Mouse (Mus musculus) layer of hippocampus, adult 9-11 months (tissue): Measurements from ENCODE around the gene Slc9a8.
A peak's percentile ranks its signal among the peaks of the same experiment; 100 is the strongest.

ENCODE experiments used
- DNase-seq: peaks from one replicate; pipeline ENCODE4 v3.0.0; 2022

The Slc9a8 gene

DNA sequence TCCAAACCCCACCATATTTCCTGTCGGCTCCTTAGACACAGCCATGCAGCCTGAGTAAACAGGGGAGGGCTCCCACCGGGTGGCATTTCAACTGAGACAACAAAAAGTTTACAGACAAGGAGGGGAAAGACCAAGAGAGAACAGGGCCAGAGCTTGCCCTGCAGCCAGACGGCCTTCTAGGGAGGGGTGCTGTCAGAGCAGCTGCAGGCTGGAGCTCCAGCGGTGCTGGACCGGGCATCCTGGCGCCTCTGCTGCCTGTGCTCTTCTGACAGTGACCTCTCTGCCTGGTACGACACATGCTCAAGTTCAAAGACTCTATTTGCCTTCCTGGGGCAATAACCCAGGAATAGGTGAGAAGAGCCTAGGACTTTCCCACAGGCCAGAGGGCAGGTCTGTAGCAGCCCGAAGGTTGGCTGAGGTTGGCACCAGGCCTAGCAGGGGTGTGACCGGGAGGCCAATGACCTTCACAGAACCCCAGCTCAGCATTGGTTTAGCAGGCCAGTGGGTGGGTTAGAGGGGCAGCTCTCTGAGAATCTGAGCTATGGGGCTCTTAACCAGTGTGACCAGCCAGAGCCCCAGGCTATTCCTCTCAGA is 5.4 kb upstream of the Slc9a8 start:
- no peak for DNase-seq

DNA sequence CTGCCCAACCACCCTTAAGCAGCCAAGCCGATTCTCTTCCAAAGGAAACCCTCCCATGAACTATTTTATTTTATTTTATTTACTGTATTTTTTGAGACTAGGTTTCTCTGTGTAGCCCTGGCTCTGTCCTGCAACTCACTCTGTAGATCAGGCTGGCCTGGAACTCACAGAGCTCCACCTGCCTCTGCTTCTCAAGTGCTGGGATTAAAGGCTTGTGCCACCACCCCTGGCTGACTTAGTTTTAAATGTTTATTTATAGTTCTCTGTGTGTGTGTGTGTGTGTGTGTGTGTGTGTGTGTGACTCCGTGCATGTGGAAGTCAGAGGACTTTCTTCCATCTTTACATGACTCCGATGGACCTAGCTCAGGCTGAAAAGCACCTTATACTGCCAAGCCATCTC is 4.5 kb upstream of the Slc9a8 start:
- DNase-seq: no peak

DNA sequence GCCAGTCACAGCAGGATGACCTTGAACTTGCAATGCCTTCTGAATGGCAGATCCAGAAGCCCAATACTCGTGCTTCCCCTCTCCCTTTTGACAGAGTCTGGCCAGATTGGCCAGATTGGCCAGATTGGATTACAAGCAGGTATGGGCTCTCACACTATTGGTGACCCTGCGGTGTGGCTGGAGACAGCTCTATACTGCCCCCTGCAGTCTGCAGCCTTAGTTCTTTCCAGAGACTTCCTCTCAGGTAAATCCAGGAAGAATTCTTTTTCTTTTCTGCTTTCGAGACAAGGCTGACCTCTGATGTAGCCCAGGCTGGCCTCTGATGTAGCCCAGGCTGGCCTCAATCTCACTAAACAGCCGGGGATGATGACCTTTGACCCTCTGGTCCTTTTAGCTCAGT is 3.8 kb upstream of the Slc9a8 start:
- peak; percentile 40 for DNase-seq

DNA sequence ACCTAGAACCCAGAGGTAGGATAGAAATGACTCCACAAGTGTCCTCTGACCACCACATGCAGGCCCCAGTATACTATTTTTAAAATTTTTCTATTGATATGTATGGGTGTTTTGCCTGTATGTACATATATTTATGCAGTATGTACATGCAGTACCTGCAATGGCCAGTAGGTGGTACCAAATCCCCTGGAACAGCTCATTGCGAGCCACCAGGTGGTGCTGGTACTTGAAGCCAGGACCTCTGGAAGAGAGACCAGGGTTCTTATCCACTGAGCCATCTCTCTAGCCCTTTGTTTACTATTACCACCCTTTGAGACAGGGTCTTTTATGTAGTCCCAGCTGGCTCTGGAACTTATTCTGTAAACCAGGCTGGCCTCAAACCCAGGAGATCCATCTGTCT is 2.3 kb upstream of the Slc9a8 start:
- peak; percentile 38 for DNase-seq

DNA sequence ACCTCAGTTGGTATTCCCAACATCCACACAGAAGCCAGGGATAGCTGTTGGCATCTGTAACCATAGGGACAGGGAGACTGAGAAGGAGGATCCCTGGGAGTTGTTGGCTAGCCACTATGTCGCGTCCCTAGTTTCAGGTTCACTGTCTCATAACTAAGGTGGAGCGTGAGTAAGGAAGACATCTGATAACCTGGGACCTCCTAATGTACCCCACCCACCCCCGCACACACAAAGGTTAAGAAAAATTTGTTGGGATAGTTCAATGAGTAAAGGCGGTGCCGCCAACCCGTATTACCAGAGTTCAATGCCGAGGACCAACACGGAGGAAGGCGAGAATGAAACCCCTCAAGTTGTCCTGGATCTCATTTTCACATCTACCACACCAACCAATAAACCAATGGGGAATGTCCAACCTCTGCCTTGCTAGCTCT is 686 bp upstream of the Slc9a8 start:
- DNase-seq: no peak

DNA sequence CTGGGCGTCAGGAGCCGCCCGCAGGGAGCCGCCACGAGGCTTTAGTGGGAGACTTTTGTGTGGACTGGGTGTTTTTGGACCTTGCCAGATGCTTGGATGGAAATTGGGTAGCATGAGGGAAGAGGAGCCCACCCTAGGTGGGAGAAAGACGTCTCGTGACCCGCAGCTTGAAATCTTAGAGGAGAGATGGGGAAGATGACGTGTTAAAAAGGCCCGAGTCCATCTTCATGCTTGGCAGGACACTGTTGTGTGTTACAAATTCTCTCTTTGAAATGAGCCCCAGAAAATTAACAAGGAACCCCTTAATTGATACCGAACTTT is 598 bp downstream of the Slc9a8 start:
- no peak for DNase-seq

DNA sequence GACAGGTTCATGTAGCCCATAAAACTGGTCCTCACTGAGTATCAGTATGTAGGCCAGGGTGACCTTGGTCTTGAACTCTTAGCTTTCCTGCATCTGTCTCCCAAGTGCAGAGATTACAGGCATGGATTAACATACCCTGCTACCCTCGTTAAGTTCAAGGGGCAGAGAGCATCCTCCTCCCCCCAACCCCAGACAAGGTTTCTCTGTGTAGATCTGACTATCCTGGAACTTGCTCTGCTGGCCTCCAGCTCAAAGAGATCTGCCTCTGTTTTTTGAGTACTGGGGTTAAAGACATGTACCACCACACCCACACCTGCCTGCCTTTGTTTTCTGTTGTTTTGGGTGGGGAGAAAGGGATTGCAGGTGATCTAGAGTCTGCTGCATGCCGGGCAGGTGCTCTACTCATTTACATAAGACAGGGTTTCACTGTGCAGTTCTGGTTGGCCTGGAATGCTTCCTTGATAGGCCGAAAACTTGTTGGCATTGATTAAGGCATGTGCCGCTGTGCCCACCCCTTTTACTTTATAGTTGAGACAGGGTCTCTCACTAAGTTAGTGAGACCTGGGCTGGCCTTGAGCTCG is 1.6 kb downstream of the Slc9a8 start:
- DNase-seq: no peak

DNA sequence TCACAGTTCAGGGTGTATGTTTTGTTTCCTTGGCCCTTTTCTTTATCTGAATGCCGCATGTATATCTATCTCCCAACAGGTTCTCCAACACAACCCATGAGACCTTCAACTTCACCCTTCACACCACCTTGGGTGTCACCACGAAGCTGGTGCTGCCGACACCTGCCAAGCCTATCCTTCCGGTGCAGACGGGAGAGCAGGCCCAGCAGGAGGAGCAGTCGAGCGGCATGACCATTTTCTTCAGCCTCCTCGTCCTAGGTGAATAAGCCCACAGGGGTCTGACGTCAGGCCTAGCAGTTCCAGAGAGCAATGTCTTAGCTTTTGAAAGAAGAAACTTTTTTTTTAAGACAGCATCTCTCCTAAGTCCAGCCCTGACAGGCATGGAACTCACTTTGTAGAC is 2.5 kb downstream of the Slc9a8 start:
- no peak for DNase-seq

DNA sequence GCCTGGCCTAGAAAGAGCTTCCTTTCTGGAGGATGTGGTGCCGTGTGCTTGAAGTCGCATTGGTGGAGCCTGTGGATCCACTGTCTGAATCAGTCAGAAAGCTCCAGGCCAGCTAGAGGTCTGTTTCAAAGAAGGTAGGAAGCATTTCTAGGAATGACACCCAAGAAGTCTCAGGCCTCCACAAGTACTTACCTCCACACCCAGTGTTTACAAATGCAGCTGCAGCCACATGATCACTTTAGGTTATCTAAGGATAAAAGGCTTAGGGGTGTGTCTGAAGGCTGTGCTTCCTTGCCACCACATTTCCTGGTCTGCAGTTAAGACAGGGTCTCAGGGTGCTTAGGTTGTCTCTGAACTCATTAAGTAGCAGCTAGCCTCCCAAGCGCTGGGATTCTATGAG is 3.0 kb downstream of the Slc9a8 start:
- no peak for DNase-seq

DNA sequence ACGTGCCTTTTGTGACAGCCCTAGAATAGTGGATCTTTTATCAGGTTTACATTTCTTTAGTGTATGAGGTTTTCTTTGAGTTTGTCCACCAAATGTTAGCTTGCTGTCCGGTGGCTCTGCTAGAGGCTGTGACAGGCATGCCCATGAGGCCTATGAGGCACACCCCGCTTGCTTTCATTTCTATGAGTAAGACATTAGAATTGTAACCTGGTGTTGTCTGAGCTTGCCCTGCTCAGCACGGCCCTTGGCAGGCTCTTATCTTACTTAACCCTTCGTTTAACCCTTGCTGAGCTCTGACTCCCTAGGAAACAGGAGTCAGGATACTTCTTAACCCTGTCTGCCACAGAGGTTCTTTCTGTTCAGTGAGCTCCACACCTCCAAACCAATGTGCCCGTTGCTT is 3.9 kb downstream of the Slc9a8 start:
- no peak for DNase-seq

DNA sequence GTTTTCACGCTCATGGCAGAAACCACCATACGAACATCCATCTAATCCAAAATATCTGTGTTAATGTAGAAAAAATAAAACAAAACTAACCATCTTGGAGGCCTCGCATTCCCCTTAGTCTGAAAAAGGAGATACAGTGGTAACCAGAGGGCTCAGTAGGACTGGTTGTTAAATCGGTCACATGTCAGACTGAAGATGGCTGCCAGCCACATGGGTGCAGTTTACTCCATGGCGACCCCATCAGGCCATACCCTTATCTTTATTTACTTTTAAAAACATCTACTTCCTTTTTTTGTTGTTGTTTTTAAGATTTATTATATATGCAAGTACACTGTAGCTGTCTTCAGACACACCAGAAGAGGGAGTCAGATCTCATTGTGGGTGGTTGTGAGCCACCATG is 8.1 kb downstream of the Slc9a8 start:
- DNase-seq: no peak

DNA sequence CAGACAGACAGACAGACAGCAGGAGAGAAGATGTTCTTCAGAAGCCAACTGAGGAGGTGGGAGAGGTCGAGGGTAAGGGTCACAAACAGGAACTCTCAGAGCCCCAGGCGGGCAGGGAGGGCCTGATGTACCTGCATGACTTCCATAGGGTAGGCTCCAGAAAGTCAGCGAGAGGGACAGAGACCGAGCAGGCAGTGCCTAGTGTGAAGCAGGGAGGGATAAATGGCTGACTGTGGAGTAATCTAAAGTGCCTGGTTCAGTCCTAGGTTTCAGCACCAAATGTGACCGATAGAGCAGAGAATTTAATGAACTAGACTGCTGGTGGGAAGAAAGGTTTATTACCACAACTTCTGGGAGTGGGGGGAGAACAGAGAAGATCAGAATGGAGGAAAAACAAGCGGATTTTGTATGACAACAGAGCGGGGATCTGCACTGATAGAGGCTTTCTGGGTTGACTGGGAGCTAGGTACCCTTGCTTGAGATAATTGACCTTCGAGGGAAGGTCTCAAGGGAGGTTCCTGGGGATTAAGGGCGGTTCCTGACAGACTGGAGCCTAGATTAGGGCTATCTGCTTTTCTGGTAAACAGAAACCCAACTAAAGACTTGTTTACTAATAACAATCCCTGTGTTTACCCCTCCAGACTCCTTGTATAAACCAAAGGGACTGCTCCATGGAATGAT is 9.4 kb downstream of the Slc9a8 start:
- no peak for DNase-seq

DNA sequence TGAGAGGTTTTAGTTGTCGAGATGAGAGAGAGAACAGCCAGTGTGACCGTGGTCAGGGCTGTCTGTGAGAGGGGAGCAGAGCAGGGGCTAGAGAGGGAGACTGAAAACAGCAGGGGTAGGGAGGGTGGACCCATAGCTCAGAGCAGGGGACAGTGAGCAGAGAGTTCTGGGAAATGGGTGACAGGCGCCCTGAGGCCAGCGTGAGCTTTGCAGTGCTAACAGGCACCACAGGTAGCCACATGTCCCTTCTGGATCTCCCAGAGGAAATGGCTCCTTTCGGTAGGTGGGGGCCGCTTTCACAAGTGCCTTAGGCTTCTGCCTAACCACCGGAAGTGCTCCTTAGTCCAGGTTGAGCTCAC is 9.9 kb downstream of the Slc9a8 start:
- DNase-seq: no peak

DNA sequence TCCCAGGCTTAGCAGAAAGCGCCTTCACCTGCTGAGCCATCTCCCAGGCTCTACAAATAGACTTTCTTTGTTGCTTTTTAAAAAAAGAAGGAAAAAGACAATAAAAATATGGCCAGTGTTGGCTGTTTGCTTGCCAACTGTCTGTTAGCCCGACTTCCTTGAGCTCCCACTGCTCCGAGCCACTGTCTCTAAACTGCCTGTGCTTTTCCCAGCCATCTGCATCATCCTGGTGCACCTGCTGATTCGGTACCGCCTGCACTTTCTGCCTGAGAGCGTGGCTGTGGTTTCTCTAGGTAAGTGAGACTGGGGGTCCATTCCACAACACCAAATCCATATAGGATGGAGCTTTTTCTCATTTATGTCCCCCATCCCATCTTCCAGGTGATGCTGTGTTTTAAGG is 13.1 kb downstream of the Slc9a8 start:
- no peak for DNase-seq

DNA sequence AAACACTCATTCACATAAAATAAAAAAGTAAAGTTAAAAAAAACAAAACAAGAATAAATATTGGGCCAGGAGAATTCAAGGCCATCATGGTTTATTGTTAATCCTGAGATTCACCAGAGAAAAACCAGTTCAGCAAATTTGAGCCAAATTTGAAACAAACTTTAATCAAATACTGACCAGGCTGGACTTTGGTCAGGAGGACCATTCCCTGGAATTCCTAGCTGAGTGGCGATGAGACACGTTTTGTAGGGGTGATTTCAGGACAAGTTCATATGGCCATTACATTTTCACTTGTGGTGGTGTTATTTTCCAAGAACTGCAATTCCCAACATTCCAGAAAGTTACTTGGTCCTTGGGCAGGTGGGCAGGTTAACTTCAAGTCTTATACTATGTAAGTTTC is 14.1 kb downstream of the Slc9a8 start:
- DNase-seq: no peak

DNA sequence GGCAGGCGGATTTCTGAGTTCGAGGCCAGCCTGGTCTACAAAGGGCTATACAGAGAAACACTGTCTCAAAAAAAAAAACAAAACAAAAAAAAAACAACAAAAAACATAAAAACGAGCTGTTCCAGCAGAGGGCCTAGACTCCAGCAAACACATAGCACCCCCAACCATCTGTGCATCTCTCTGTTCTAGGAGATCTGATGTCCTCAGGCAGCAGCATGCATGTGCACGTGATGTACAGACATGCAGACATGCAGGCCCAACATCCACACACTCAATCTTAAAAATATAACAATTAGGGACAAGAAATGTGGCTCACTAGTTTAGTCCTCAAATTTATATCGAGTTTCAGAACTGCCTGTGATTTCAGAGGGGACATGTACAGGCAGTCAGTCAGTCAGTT is 14.9 kb downstream of the Slc9a8 start:
- DNase-seq: peak; percentile 83

DNA sequence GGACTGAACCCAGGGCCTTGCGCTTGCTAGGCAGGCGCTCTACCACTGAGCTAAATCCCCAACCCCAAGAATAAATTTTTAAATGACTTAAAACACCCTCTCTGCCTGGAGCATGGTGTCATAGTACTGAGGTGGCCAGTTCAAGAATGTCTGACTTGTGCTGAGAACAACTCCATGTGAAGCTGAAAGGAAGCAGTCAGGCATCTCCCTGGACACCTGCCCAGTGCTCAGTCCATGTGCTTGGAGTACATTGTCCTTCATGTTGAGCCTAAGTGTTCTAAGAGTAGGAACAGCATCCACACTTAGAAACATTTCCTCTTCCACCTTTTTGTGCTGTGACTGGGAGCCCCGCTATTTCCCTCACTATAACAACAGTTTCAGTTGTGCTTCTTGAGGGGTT is 17.9 kb downstream of the Slc9a8 start:
- DNase-seq: no peak

DNA sequence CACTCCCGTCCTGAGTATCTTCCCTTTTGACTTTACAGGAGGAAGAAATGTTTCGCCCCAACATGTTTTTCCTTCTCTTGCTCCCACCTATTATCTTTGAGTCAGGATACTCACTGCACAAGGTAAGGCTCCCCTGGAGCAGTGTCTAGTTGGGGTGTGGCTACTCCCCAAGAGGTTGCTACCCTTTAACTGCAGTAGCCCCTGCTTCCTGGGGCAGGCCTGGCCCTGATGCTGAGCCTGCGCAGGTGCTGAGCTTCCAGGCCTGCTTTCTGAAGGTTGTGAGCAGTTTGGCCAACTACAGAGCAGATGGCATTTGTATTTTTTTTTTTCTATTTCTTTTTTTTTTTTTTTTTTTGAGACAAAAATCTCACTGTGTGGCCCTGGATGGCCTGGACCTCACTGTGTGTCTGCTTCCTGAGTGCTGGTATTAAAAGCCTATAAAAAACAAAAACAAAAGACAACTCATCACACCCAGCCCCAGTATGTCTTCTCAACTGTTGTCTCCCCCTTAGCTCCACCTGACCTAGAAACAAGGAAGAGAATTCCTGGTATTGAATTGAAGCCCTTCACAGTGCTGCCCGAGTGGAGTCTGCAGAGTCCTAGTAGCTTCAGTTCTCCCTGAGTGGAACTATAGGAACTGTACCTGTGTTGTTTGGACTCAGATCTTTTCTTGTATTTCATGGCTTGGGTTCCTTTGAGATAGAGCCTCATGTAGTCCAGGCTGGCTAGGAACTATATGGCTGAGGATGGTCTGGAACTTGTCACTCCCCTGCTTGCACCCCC is 22.1 kb downstream of the Slc9a8 start:
- no peak for DNase-seq

DNA sequence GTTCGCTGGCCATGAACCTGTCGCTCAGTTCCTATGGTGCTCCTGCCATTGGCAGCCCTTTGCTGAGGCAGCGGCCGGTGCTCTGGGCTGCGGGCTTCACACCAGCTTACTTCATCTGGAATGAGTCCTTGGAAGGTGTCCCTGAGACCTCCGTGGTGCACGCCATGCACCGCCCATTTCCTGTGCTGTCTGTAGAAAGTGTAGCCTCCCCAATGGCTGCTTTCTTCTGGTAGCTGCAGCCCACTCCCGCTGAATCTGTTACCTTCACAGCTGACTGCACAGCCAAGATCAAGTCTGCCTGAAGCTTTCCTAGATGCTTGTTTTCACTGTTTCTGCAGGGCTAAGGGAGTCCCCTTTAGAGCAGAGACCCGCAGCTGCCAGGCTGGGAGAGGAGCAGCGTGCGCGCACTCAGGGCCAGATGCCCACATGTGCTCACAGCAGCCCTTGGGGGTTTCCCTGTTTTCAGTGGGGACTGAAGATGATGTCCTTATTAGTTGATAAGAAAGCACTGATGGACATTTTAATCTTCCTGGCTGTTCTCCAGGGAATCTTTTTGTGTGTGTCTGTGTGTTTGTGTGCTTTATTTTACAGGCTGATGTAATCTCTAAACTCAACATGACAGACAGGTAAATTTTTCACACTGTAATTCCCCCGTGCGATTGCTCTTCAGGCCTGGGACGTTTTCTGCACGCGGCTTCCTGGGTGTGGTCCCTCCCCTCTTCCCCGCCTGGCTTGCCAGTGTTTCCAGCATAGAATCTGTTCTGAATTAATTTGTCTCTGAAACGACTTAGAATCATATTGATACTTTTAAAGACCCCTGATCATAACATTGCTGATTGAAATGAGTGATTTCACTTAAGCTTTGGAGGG is 24.6 kb downstream of the Slc9a8 start:
- no peak for DNase-seq

DNA sequence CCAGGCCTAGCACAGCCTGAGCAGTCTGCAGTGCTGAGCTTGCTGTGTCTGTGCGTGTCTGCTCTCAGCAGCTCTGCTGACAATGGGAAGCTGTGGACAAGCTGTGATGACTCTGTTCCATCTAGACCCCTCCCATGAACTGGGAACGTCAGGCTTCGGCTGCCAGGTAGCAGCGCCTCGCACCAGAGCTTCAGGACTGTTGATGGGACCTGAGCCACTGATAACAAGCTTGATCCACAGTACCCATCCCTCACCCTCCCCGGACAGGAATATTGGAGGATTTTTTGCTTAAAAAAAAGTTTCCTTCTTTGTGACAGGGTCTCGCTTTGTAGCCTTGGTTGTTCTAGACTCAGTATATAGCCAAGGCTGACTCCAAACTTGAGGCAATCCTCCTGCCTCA is 25.7 kb downstream of the Slc9a8 start:
- no peak for DNase-seq

DNA sequence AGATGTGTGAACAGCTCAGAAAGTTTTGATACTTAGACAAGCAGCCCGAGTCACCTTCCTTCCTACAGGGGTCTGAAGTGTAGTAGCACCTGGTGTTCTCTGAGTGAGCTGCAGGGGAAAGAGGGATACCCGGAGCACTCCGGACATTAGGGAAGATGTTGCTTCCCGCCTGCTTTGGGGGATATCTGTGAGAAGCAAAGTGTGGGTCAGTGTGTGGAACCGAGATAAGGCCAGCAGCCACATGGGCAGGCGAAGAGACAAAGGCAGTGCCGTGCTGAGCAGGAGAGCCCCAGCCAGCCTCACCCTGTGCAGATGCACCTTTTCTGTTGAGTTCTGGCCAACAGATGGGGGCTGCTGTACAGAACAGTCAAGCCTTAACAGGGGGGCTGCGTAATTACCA is 26.1 kb downstream of the Slc9a8 start:
- DNase-seq: no peak

DNA sequence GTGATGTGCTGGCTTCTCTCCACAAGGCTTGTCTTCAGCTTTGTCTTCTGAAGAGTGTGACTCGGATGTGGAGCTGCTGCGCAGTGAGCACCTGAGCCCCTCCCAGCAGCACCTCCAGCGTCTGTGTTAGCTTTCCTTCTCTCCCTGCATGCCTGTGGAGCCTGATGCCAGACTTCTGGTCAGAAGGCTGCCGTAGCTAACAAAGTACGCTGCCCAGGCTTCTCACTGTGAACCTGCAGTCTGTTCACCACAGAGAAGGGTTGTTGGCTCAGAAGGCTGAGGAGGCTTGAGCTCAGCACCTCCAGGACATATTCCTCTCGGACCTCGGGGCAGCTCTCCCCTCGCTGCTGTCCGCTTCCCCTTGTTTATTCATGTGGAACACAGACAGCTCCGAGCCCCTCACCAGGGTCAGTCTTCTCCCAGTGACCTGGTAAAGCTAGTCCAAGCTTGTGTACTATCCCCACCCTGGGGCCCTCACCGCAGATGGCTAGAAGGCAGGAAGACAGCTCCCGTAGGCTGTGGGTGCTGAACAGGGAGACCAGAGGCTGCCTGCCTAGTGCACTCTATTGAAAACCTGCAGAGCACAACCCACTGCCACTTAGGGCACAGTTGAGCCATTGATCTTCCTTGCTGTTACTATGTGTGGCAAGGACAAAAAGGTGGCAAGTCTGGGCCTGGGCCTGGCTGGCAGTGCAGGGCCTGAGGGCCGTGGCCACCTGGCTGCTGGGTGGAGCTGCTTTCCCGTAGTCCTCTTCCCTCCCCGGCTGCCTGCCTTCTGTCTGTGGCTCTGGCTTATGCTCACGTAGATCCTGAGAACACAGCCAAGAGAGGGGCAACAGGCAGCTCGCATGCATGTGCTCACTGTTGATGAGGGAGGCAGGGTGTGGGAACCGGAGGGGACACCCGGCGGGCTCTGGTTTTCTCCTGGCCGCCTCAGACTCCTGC is 28.1 kb downstream of the Slc9a8 start:
- peak; percentile 46 for DNase-seq
